Mouse (Mus musculus) hindbrain, embryonic 11.5 days (tissue): ENCODE data around the gene Tapbpl. TPM values are rescaled to one million over a fixed set of nuclear protein-coding genes. Genes with fewer than 3 reads are reported as not detected.
"Not testable (repeated sequence)": the region's sequence is repeated elsewhere in the genome, so short reads cannot be mapped to it uniquely, and the experiment has no call there.

Source experiments
- ATAC-seq: fragments of 200-750 bp; cut with Nextera tagmentation; 2 replicates; pipeline ENCODE4 v1.8.0; 2017; ENCODE audit warnings: mild to moderate bottlenecking, moderate TSS enrichment, moderate library complexity; ENCODE audit not compliant: low FRiP score
- DNase-seq: peaks from one replicate; pipeline ENCODE4 v3.0.0-alpha.2; 2015; ENCODE audit warnings: low spot score
- H3K27ac ChIP-seq: fragments of 300-500 bp; sonication (generic); 2 replicates; pipeline ENCODE4 v1.5.1; 2014; ENCODE audit warnings: mild to moderate bottlenecking, low read depth, low read length
- H3K27me3 ChIP-seq: fragments of 300-500 bp; sonication (generic); 2 replicates; pipeline ENCODE4 v1.6.1; 2014; ENCODE audit warnings: mild to moderate bottlenecking, low read length, moderate library complexity, mixed read lengths; ENCODE audit not compliant: control insufficient read depth, insufficient read depth
- H3K36me3 ChIP-seq: fragments of 300-500 bp; sonication (generic); 2 replicates; pipeline ENCODE4 v1.6.1; 2014; ENCODE audit warnings: mild to moderate bottlenecking, low read length, moderate library complexity, mixed read lengths; ENCODE audit not compliant: control insufficient read depth, insufficient read depth
- H3K4me1 ChIP-seq: fragments of 300-500 bp; sonication (generic); replicated peaks from 2 replicates; pipeline ENCODE4 v1.6.1; 2014; ENCODE audit warnings: low read length, mixed read lengths; ENCODE audit not compliant: control insufficient read depth, insufficient read depth
- H3K4me2 ChIP-seq: fragments of 300-500 bp; sonication (generic); replicated peaks from 2 replicates; pipeline ENCODE4 v1.6.1; 2014; ENCODE audit warnings: mild to moderate bottlenecking, low read depth, low read length
- H3K4me3 ChIP-seq: fragments of 300-500 bp; sonication (generic); 2 replicates; pipeline ENCODE4 v1.5.1; 2014; ENCODE audit warnings: low read depth, low read length
- H3K9ac ChIP-seq: fragments of 300-500 bp; sonication (generic); 2 replicates; pipeline ENCODE4 v1.6.1; 2014; ENCODE audit warnings: low read depth, low read length
- H3K9me3 ChIP-seq: fragments of 300-500 bp; sonication (generic); 2 replicates; pipeline ENCODE4 v1.6.1; 2016; ENCODE audit warnings: low read length; ENCODE audit not compliant: control insufficient read depth
- WGBS: fragments of 180-500 bp; shearing (Covaris S2); extraction: QIAGEN DNeasy Blood & Tissue Kit; methylation state at CpG from one replicate; pipeline ENCODE4 v1.1.7; 2014; 5-methylcytosine and 5-hydroxymethylcytosine counted together
- polyA plus RNA-seq: library from polyadenylated mRNA; unstranded; fragments of >200 nt; fragmentation: Nextera tagmentation; extraction: Ambion mirVana; gene quantifications from 2 replicates; pipeline ENCODE4 v1.2.1, GENCODE M21; 2014

Tapbpl gene
- polyA plus RNA-seq = 1.0 and 2.2 TPM in 2 replicates

DNA sequence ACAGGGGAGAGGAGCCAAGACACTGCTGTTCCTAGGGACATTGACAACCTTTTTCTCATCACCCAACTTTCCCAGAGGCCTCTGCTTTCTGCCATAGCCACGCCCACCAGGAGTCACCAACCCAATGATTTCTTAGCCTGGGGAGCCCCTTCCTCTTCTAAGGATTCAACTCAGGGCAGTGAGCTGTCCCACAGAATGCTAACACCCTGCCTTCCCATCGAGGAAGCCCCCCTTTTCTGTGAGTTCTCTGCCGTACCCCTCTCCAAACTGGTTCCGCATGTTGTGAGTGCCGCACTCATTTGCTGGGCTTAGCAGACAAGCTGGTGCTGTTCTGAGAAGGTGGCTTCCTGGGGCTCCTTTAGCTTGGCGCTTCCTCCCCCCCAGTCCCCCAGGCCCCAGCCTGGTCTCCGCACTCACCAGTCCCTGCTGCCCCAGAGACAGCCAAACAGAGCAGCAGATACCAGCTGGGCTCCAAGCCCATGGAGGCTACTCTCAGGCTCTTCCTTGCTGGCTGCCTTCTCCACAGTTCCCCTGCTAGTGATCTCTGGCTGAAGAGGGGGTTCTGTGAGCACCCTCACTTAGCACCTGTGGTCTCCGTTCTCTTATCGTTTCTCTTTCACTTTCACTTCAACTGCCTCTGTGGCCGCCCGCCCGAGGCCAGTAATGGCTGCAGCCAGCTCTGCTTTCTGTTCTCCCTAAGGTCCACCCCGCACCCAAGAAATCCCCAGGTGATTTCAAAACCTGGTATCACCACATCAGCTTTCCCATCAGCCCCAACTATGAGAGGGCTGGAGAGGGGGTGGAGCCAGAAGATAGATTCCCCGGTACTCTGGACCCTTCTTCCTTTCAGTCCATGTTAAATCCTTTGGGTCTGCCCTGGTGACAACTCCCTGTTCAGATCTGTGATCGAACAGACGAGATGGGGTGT is at the start of gene Tapbpl:
Tapbpl (minus strand) TSS at position 744 of the 928 bp plus-strand sequence.
- Histone ChIP-seq H3K9me3 (no peaks in the 10 kb centered on the region), H3K4me1 (peaks cover 3% of the 10 kb centered on the region; the same call in 1 of the 2 replicates), H3K4me3 (peak within 1 kb of the TSS; percentile 36), H3K9ac (peak within 1 kb of the TSS; percentile 72), H3K4me2 (peak within 1 kb of the TSS; percentile 78), H3K27ac (no peak within 1 kb of the TSS), H3K36me3 (no peaks in the 10 kb centered on the region), H3K27me3 (no peaks in the 10 kb centered on the region)
- ATAC-seq = peak; percentile 71
- WGBS = 14% methylated on average over 16 of the region's 16 CpGs
- peak; percentile 69 for DNase-seq

GRCm38 (mm10) chr6:125279729-125280128 is 48.1 kb upstream of the Tapbpl start:
- no peaks in the 10 kb centered on the region for H3K4me1 ChIP-seq
- DNase-seq = no peak

DNA sequence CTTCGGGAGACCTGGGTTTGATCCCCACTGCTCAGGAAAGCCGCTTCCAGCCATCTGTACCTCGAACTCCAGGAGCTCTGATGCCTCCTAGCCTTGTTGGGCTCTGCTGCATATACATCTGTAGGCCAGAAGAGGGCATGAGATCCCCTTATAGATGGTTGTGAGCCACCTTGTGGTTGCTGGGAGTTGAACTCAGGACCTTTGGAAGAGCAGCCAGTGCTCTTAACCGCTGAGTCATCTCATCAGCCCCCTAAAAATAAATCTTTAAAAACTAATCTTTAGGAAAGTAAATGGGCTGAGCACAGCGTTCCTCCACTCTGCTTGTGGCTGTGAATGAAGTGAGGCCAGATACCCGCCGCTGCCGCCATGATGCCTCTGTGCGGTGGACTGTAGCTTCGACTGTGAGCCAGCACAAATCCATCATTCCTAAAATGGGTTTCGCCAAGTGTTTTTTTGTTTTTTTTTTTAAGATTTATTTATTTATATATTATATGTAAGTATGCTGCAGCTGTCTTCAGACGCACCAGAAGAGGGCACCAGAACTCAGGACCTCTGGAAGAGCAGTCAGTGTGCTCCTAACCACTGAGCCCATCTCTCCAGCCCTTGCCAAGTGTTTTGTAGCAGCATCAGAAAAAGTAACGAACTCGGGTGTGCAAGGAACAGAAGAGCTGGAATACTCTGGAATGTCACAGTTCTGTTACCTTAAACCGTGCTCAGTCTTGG is 43.3 kb upstream of the Tapbpl start:
- no peak overlapping the region for H3K9ac ChIP-seq
- WGBS = 64% methylated on average over 15 of the region's 15 CpGs
- no peak overlapping the region for H3K27ac ChIP-seq
- DNase-seq (peak; percentile 39), ATAC-seq (no peak)
- H3K4me1 ChIP-seq = no peaks in the 10 kb centered on the region
- 0 out of 2 replicates have a peak, but pooled peaks cover 2% of the 10 kb centered on the region for H3K27me3 ChIP-seq
- no peaks in the 10 kb centered on the region for H3K36me3 ChIP-seq
- no peak overlapping the region for H3K4me2 ChIP-seq
- no peak overlapping the region for H3K4me3 ChIP-seq
- no peaks in the 10 kb centered on the region for H3K9me3 ChIP-seq

More at GRCm38 (mm10) chr6:125279729-125280128, 48.1 kb upstream of the Tapbpl start:
- no peak overlapping the region for H3K27ac ChIP-seq
- no peak overlapping the region for H3K4me3 ChIP-seq
- H3K4me2 ChIP-seq = no peak overlapping the region
- H3K9me3 ChIP-seq = no peaks in the 10 kb centered on the region
- WGBS = 67% methylated on average over 8 of the region's 8 CpGs
- no peaks in the 10 kb centered on the region for H3K27me3 ChIP-seq
- no peak for ATAC-seq
- H3K9ac ChIP-seq = no peak overlapping the region
- no peaks in the 10 kb centered on the region for H3K36me3 ChIP-seq

DNA sequence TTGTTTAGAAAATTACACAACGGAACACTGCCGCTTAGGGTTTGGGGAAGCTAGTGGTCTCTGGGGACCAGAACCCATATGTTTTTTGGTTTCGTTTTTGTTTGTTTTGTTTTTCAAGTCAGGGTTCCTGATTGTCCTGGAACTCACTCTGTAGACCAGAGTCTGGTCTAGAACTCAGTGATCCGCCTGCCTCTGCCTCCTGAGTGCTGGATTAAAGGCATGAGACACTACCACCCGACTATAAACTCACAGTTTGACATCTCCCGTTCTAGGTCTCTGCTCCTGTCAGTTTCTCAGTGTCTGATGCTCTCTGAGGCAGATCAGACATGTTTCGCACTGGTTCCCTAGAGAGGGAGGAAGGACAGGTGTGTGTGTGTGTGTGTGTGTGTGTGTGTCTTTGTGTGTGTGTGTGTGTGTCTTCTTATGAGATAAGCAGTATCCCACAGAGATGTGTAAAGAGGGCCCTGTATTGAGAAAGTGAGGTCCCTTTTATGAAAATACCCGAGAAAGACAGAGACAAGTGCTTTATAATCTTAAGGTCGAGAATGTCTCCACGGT is 40.6 kb upstream of the Tapbpl start:
- no peak overlapping the region for H3K4me2 ChIP-seq
- no peak overlapping the region for H3K4me3 ChIP-seq
- WGBS = 79% methylated on average over 10 of the region's 10 CpGs
- H3K4me1 ChIP-seq = no peaks in the 10 kb centered on the region
- H3K9me3 ChIP-seq = no peaks in the 10 kb centered on the region
- no peak overlapping the region for H3K9ac ChIP-seq
- H3K36me3 ChIP-seq = no peaks in the 10 kb centered on the region
- H3K27ac ChIP-seq = no peak overlapping the region
- DNase-seq (no peak), ATAC-seq (no peak)
- H3K27me3 ChIP-seq = 0 out of 2 replicates have a peak, but pooled peaks cover 2% of the 10 kb centered on the region

- Histone ChIP-seq H3K4me1 (no peaks in the 10 kb centered on the region), H3K27me3 (0 out of 2 replicates have a peak, but pooled peaks cover 2% of the 10 kb centered on the region), H3K9me3 (no peaks in the 10 kb centered on the region), H3K4me3 (no peak overlapping the region), H3K9ac (peak overlapping the region; percentile 16; the same call in 1 of the 2 replicates), H3K36me3 (no peaks in the 10 kb centered on the region), H3K4me2 (no peak overlapping the region), H3K27ac (no peak overlapping the region)
- 20% methylated on average over 17 of the region's 17 CpGs for WGBS
- ATAC-seq (peak; percentile 86; the same call in 1 of the 2 replicates), DNase-seq (peak; percentile 90)
Measured at GRCm38 (mm10) chr6:125271455-125272227, 40.0 kb upstream of the Tapbpl start.

- Histone ChIP-seq H3K36me3 (no peaks in the 10 kb centered on the region), H3K4me2 (no peak overlapping the region), H3K27ac (no peak overlapping the region), H3K4me3 (no peak overlapping the region), H3K27me3 (0 out of 2 replicates have a peak, but pooled peaks cover 2% of the 10 kb centered on the region), H3K9ac (no peak overlapping the region), H3K9me3 (no peaks in the 10 kb centered on the region), H3K4me1 (no peaks in the 10 kb centered on the region)
- ATAC-seq (no peak), DNase-seq (no peak)
- 49% methylated on average over 6 of the region's 6 CpGs for WGBS
Measured at GRCm38 (mm10) chr6:125268799-125269198, 37.1 kb upstream of the Tapbpl start.

GRCm38 (mm10) chr6:125267469-125267868 is 35.8 kb upstream of the Tapbpl start:
- no peak overlapping the region for H3K4me2 ChIP-seq
- H3K4me3 ChIP-seq = no peak overlapping the region
- 87% methylated on average over 3 of the region's 3 CpGs for WGBS
- ATAC-seq (no peak), DNase-seq (no peak)
- H3K27me3 ChIP-seq = 0 out of 2 replicates have a peak, but pooled peaks cover 2% of the 10 kb centered on the region
- no peaks in the 10 kb centered on the region for H3K4me1 ChIP-seq
- no peaks in the 10 kb centered on the region for H3K9me3 ChIP-seq
- no peak overlapping the region for H3K27ac ChIP-seq
- H3K9ac ChIP-seq = no peak overlapping the region
- H3K36me3 ChIP-seq = no peaks in the 10 kb centered on the region

DNA sequence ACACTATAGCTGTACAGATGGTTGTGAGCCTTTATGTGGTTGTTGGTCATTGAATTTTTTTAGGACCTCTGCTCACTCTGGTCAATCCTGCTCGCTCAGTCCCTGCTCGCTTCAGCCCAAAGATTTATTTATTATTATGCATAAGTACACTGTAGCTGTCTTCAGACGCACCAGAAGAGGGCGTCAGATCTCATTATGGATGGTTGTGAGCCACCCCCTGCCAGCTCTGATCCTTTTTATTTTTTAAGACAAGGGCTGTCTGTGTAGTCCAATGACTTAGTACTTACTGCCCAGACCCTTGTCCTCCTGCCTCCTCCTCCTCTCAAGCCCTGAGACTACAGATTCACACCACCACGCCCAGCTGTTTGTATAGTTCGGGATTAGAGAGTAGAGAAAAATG is 34.9 kb upstream of the Tapbpl start:
- not testable (repeated sequence) for H3K4me1 ChIP-seq

More for the DNA sequence above, 34.9 kb upstream of the Tapbpl start:
- not testable (repeated sequence) for DNase-seq, H3K4me2 ChIP-seq, H3K36me3 ChIP-seq, H3K4me3 ChIP-seq, H3K9ac ChIP-seq, H3K9me3 ChIP-seq, H3K27ac ChIP-seq, ATAC-seq, H3K27me3 ChIP-seq
- 72% methylated on average over 6 of the region's 6 CpGs for WGBS
